In the genomic region with DNA sequence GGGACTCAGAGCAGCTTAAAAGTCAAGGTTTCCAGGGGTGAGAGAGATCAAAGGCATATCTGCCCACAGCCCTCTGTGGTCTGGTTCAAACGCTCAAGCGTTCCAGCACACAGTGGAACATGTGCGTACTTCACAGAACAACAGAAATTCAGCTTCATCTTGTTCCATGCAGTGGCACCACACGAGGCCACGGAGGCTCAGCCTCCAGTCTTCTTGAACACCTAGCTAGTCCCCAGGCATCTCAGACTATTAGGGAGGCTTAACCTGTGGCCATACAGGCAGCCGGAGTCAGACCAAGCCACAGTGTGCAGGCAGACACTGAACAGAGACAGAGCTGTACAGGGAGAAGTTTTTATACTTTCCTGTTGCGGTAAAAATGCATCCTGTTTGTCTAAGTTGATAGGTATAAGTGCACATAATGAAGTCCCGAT, we compare ENCODE assay signal across 18 mouse cellular contexts. TPM values are rescaled to one million over a fixed set of nuclear protein-coding genes. Genes with fewer than 3 reads are reported as not detected.
A peak's percentile ranks its signal among the peaks of the same experiment; 100 is the strongest.
DNase-seq lines count a peak whose midpoint lies in the region; ATAC-seq lines count a peak whose summit lies in the region.
"Had no signal": no experiment of that assay in that cellular context is flagged by ENCODE, and none has a peak within 500 bp of the region (broad histone marks: within the 10 kb centered on the region; RNA-seq: fewer than 3 reads in every experiment).

No protein-coding gene starts in this region.

- 90% methylated on average over 8 of the region's 8 CpGs for WGBS in midbrain, embryonic 10.5 days
- WGBS in forebrain, embryonic 10.5 days: 90% methylated on average over 8 of the region's 8 CpGs

- H3K9me3 ChIP-seq in midbrain, embryonic 10.5 days (replicated peaks): no peaks in the 10 kb centered on the region
- H3K9me3 ChIP-seq in forebrain, embryonic 10.5 days: no peaks in the 10 kb centered on the region
- H3K9me3 ChIP-seq: forebrain, embryonic 12.5 days; hindbrain, embryonic 15.5 days; limb, embryonic 10.5 days had no signal

- ATAC-seq in granulocyte monocyte progenitor cell, adult 5-6 weeks (replicated peaks; ENCODE audit: poor library complexity, severe bottlenecking): peak; percentile 18; the same call in 1 of the 2 replicates
- peak; percentile 33; the same call in 1 of the 2 replicates for ATAC-seq in neutrophil, adult 5-6 weeks (ENCODE audit: extremely low read depth, insufficient number of reproducible peaks, low FRiP score, poor library complexity, severe bottlenecking)
- ATAC-seq: midbrain, embryonic 16.5 days; Patski had no signal

- H3K27ac ChIP-seq in midbrain, embryonic 10.5 days (replicated peaks): no peak overlapping the region
- H3K27ac ChIP-seq in forebrain, embryonic 10.5 days: no peak overlapping the region
- H3K27ac ChIP-seq: forebrain, embryonic 12.5 days; hindbrain, embryonic 15.5 days; kidney, postnatal 0 days; limb, embryonic 10.5 days; liver, embryonic 14.5 days had no signal

- no peaks in the 10 kb centered on the region for H3K4me1 ChIP-seq in midbrain, embryonic 10.5 days
- no peaks in the 10 kb centered on the region for H3K4me1 ChIP-seq in forebrain, embryonic 10.5 days
- H3K4me1 ChIP-seq: forebrain, embryonic 12.5 days; hindbrain, embryonic 15.5 days; limb, embryonic 10.5 days had no signal

- no peaks in the 10 kb centered on the region for H3K36me3 ChIP-seq in midbrain, embryonic 10.5 days
- H3K36me3 ChIP-seq in forebrain, embryonic 10.5 days (replicated peaks): no peaks in the 10 kb centered on the region
- H3K36me3 ChIP-seq: forebrain, embryonic 12.5 days; hindbrain, embryonic 15.5 days; limb, embryonic 10.5 days had no signal

- DNase-seq in B cell, adult 2 months: peak; percentile 25 to 42
- DNase-seq in CD8-positive naive resting alpha-beta T cell, adult 2 months (ENCODE audit: low read depth in 2 of 2, low spot score in 2 of 2): peak; percentile 48 to 68
- no peak for DNase-seq in midbrain, embryonic 10.5 days (ENCODE audit: low spot score)
- DNase-seq in forebrain, embryonic 10.5 days (ENCODE audit: extremely low spot score, low spot score): no peak
- DNase-seq in left cerebral cortex, postnatal 4 days: no peak
- DNase-seq: cerebellum, adult 11 months; heart, postnatal 10 days; right cerebral cortex, adult 18-20 months had no signal

- intact Hi-C loops in left cerebral cortex, postnatal 4 days (cut with DNase I): no loop called here

- H3K27me3 ChIP-seq in midbrain, embryonic 10.5 days (ENCODE audit: low read depth, poor library complexity, severe bottlenecking): no peaks in the 10 kb centered on the region
- no peaks in the 10 kb centered on the region for H3K27me3 ChIP-seq in forebrain, embryonic 10.5 days (ENCODE audit: poor library complexity, severe bottlenecking)
- H3K27me3 ChIP-seq: forebrain, embryonic 12.5 days; hindbrain, embryonic 15.5 days; Patski had no signal

- H3K4me3 ChIP-seq in midbrain, embryonic 10.5 days: no peak overlapping the region
- H3K4me3 ChIP-seq in forebrain, embryonic 10.5 days: no peak overlapping the region
- H3K4me3 ChIP-seq: forebrain, embryonic 12.5 days; hindbrain, embryonic 15.5 days; limb, embryonic 10.5 days had no signal

RNA-seq across cellular contexts. Expression of a gene that starts 16.3 kb away (rescaled TPM):
- not detected in 2 replicates for total RNA-seq in granulocyte monocyte progenitor cell, adult 5-6 weeks (2014; fragmentation: Nextera tagmentation)
- not detected in 2 replicates for total RNA-seq in granulocyte monocyte progenitor cell, adult 5-6 weeks (2017)
- 1.5 and 4.5 TPM in 2 replicates for total RNA-seq in neutrophil, adult 5-6 weeks (2017)
- 0.26 TPM in 1 of 2 replicates, not detected in the other for polyA plus RNA-seq in midbrain, embryonic 10.5 days (2016; fragmentation: Nextera tagmentation; extraction: Ambion mirVana)
- polyA plus RNA-seq in forebrain, embryonic 10.5 days (2016; fragmentation: Nextera tagmentation; extraction: Ambion mirVana): not detected in 2 replicates
- 1 to 10 TPM in 1 of 2 experiments, under 1 TPM in 1; 0.44 to 1.3 TPM for total RNA-seq in left cerebral cortex, postnatal 4 days (2021)
- total RNA-seq: heart, postnatal 10 days had no signal
- polyA plus RNA-seq: embryonic facial prominence, embryonic 14.5 days; forebrain, embryonic 12.5 days; kidney, postnatal 0 days; limb, embryonic 10.5 days; Patski had no signal

Comparison
In these comparisons a context has a peak if more than half of its experiments do, and no peak if none do; other contexts are left out.
1. DNase-seq: peak in B cell, adult 2 months (2 of 2) and CD8-positive naive resting alpha-beta T cell, adult 2 months (2 of 2); none in midbrain, embryonic 10.5 days (single experiment), forebrain, embryonic 10.5 days (single experiment) and left cerebral cortex, postnatal 4 days (single experiment).